Mouse (Mus musculus) liver, embryonic 16.5 days (tissue): Measurements from ENCODE around the gene Opcml. TPM values are rescaled to one million over a fixed set of nuclear protein-coding genes. Genes with fewer than 3 reads are reported as not detected.

Experiments
- ATAC-seq: fragments of 200-750 bp; cut with Nextera tagmentation; 2 replicates; pipeline ENCODE4 v1.8.0; 2017; ENCODE audit warnings: low read depth, mild to moderate bottlenecking, moderate number of reproducible peaks, moderate library complexity
- H3K27ac ChIP-seq: fragments of 300-500 bp; sonication (generic); 2 replicates; pipeline ENCODE4 v1.5.1; 2014; ENCODE audit warnings: mild to moderate bottlenecking, low read length
- H3K27me3 ChIP-seq: fragments of 300-500 bp; sonication (generic); 2 replicates; pipeline ENCODE4 v1.6.1; 2014; ENCODE audit warnings: low read depth, low read length, mixed read lengths; ENCODE audit not compliant: control insufficient read depth, insufficient read depth
- H3K36me3 ChIP-seq: fragments of 300-500 bp; sonication (generic); 2 replicates; pipeline ENCODE4 v1.6.1; 2014; ENCODE audit warnings: mild to moderate bottlenecking; ENCODE audit not compliant: control insufficient read depth, insufficient read depth
- H3K4me1 ChIP-seq: fragments of 300-500 bp; sonication (generic); 2 replicates; pipeline ENCODE4 v1.6.1; 2014; ENCODE audit warnings: low read depth, low read length, mixed read lengths; ENCODE audit not compliant: control insufficient read depth
- H3K4me2 ChIP-seq: fragments of 300-500 bp; sonication (generic); 2 replicates; pipeline ENCODE4 v1.6.1; 2014; ENCODE audit warnings: low read depth, low read length, mixed read lengths
- H3K4me3 ChIP-seq: fragments of 300-500 bp; sonication (generic); 2 replicates; pipeline ENCODE4 v1.5.1; 2014; ENCODE audit warnings: low read depth, mild to moderate bottlenecking, low read length
- H3K9ac ChIP-seq: fragments of 300-500 bp; sonication (generic); 2 replicates; pipeline ENCODE4 v1.6.1; 2014; ENCODE audit warnings: low read depth, low read length
- H3K9me3 ChIP-seq: fragments of 300-500 bp; sonication (generic); replicated peaks from 2 replicates; pipeline ENCODE4 v1.6.1; 2016; ENCODE audit warnings: low read length; ENCODE audit not compliant: control insufficient read depth
- WGBS: fragments of 180-500 bp; shearing (Covaris S2); extraction: QIAGEN DNeasy Blood & Tissue Kit; methylation state at CpG from one replicate; pipeline ENCODE4 v1.1.7; 2014; ENCODE audit not compliant: insufficient replicate concordance; 5-methylcytosine and 5-hydroxymethylcytosine counted together
- polyA plus RNA-seq: library from polyadenylated mRNA; unstranded; fragments of >200 nt; fragmentation: Nextera tagmentation; extraction: Ambion mirVana; gene quantifications from 2 replicates; pipeline ENCODE4 v1.2.1, GENCODE M21; 2015

Gene Opcml
- polyA plus RNA-seq, 1 experiment from 2014 or later, result 0.26 TPM

- H3K27me3 ChIP-seq, result no peaks in the 10 kb centered on the region
These were observed 23.6 kb downstream of the Opcml start for GRCm38 (mm10) chr9:27814161-27814560.

GRCm38 (mm10) chr9:27821197-27821596 is 30.6 kb downstream of the Opcml start:
- Histone ChIP-seq H3K4me1 (no peaks in the 10 kb centered on the region), H3K4me3 (no peak overlapping the region), H3K4me2 (no peak overlapping the region), H3K36me3 (no peaks in the 10 kb centered on the region), H3K9me3 (no peaks in the 10 kb centered on the region), H3K27me3 (no peaks in the 10 kb centered on the region), H3K27ac (no peak overlapping the region), H3K9ac (no peak overlapping the region)
- WGBS, result 31% methylated on average over 1 of the region's 1 CpGs
- ATAC-seq, result no peak

More at GRCm38 (mm10) chr9:27814161-27814560, 23.6 kb downstream of the Opcml start:
- ATAC-seq, result no peak
- Histone ChIP-seq H3K27ac (no peak overlapping the region), H3K4me1 (no peaks in the 10 kb centered on the region), H3K9ac (no peak overlapping the region), H3K36me3 (no peaks in the 10 kb centered on the region), H3K4me3 (no peak overlapping the region), H3K9me3 (no peaks in the 10 kb centered on the region), H3K4me2 (no peak overlapping the region)
- 16% methylated on average over 2 of the region's 2 CpGs for WGBS

- Histone ChIP-seq H3K4me1 (no peaks in the 10 kb centered on the region), H3K9me3 (no peaks in the 10 kb centered on the region), H3K27me3 (no peaks in the 10 kb centered on the region), H3K36me3 (no peaks in the 10 kb centered on the region), H3K27ac (no peak overlapping the region), H3K4me3 (no peak overlapping the region), H3K4me2 (no peak overlapping the region), H3K9ac (no peak overlapping the region)
- ATAC-seq, result no peak
- 68% methylated on average over 6 of the region's 6 CpGs for WGBS
These were observed 32.1 kb downstream of the Opcml start for GRCm38 (mm10) chr9:27822681-27823080.

DNA sequence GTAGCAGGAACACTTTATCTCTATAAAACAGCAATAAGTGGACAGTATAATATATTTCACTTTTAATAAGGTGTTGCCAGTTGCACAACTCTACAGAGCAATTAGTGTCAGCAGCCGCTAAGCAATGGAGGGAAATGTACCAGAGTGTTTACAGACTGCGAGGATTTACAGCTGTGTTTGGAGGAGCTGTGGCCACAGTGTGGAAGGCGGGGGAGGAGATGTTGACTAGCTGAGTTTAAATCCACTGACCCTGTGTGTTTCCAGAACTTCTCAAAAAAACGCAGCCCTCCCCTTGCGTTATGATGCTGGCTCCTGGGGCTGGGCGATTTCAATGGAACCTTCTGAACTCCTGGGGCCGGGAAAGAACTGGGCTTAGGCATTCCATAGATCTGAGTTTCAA is 33.8 kb downstream of the Opcml start:
- Histone ChIP-seq H3K4me1 (no peaks in the 10 kb centered on the region), H3K4me3 (no peak overlapping the region), H3K27me3 (no peaks in the 10 kb centered on the region), H3K9ac (no peak overlapping the region), H3K9me3 (no peaks in the 10 kb centered on the region), H3K27ac (no peak overlapping the region), H3K4me2 (no peak overlapping the region), H3K36me3 (no peaks in the 10 kb centered on the region)
- ATAC-seq, result no peak
- 45% methylated on average over 7 of the region's 7 CpGs for WGBS

DNA sequence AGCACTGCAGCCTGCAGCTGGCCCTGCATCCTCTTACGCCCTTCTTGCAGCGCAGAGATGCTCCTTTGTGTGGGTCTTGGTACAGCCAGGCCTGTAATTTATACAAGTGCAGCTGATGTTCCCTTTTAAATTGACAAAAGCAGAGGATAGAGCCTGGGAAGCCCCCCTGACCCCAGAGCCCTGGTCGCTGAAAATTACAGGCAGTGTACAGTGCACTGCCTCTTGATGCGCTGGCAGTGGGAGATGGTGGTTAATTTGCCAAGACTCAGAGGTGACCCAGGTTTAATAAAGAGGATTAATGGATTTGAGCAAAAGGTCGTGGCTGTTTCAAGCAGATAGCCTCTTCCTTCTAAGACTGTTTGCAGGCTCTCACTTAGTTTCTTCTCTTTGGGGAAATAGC is 39.9 kb downstream of the Opcml start:
- Histone ChIP-seq H3K27me3 (no peaks in the 10 kb centered on the region), H3K4me2 (no peak overlapping the region), H3K4me1 (no peaks in the 10 kb centered on the region), H3K4me3 (no peak overlapping the region), H3K27ac (no peak overlapping the region), H3K9ac (no peak overlapping the region), H3K36me3 (no peaks in the 10 kb centered on the region), H3K9me3 (no peaks in the 10 kb centered on the region)
- WGBS, result 52% methylated on average over 5 of the region's 5 CpGs
- ATAC-seq, result no peak

- no peaks in the 10 kb centered on the region for H3K27me3 ChIP-seq
- H3K4me3 ChIP-seq, result no peak overlapping the region
- no peak for ATAC-seq
- WGBS, result 48% methylated on average over 5 of the region's 5 CpGs
- H3K36me3 ChIP-seq, result no peaks in the 10 kb centered on the region
- H3K9ac ChIP-seq, result no peak overlapping the region
- H3K4me2 ChIP-seq, result no peak overlapping the region
- H3K9me3 ChIP-seq, result no peaks in the 10 kb centered on the region
- no peaks in the 10 kb centered on the region for H3K4me1 ChIP-seq
- H3K27ac ChIP-seq, result no peak overlapping the region
These were observed 52.2 kb downstream of the Opcml start for GRCm38 (mm10) chr9:27842806-27843205.

GRCm38 (mm10) chr9:27871624-27872023 is 81.0 kb downstream of the Opcml start:
- Histone ChIP-seq H3K4me2 (no peak overlapping the region), H3K27me3 (no peaks in the 10 kb centered on the region), H3K4me3 (no peak overlapping the region), H3K9ac (no peak overlapping the region), H3K27ac (no peak overlapping the region), H3K36me3 (no peaks in the 10 kb centered on the region), H3K4me1 (no peaks in the 10 kb centered on the region), H3K9me3 (no peaks in the 10 kb centered on the region)
- no peak for ATAC-seq
- WGBS, result 51% methylated on average over 3 of the region's 3 CpGs

DNA sequence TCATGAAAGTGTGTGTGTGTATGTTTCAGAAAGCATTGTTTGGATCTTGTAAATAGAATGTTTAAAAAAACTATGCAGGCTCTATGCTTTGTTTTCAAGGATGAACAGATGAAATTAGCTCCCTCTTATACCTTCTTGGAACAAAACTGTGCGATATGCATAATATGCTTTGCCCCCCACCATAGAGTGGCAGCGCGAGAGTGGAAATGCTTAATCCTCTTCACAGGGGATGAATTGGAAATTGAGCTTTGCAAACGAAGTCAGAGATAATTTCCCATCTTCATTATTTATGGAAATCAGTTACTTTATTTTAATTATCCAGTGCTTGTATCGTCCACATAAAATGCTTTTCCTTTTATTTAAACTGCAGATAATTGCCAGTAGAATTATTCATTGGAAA is 99.1 kb downstream of the Opcml start:
- WGBS, result 60% methylated on average over 5 of the region's 5 CpGs
- no peak overlapping the region for H3K4me2 ChIP-seq
- no peaks in the 10 kb centered on the region for H3K36me3 ChIP-seq
- H3K27me3 ChIP-seq, result no peaks in the 10 kb centered on the region
- no peak overlapping the region for H3K27ac ChIP-seq
- H3K4me3 ChIP-seq, result no peak overlapping the region
- ATAC-seq, result no peak
- no peak overlapping the region for H3K9ac ChIP-seq
- H3K4me1 ChIP-seq, result no peaks in the 10 kb centered on the region
- H3K9me3 ChIP-seq, result no peaks in the 10 kb centered on the region

GRCm38 (mm10) chr9:27917250-27917649 is 126.7 kb downstream of the Opcml start:
- Histone ChIP-seq H3K27ac (no peak overlapping the region), H3K4me2 (no peak overlapping the region), H3K9ac (no peak overlapping the region), H3K9me3 (no peaks in the 10 kb centered on the region), H3K27me3 (no peaks in the 10 kb centered on the region), H3K4me1 (no peaks in the 10 kb centered on the region), H3K36me3 (no peaks in the 10 kb centered on the region), H3K4me3 (no peak overlapping the region)
- ATAC-seq, result no peak
- WGBS, result 41% methylated on average over 3 of the region's 3 CpGs

GRCm38 (mm10) chr9:27923495-27923894 is 132.9 kb downstream of the Opcml start:
- no peak overlapping the region for H3K4me3 ChIP-seq
- H3K27me3 ChIP-seq, result no peaks in the 10 kb centered on the region
- no peaks in the 10 kb centered on the region for H3K36me3 ChIP-seq
- H3K4me1 ChIP-seq, result no peaks in the 10 kb centered on the region
- 28% methylated on average over 1 of the region's 1 CpGs for WGBS
- H3K4me2 ChIP-seq, result no peak overlapping the region
- no peaks in the 10 kb centered on the region for H3K9me3 ChIP-seq
- no peak overlapping the region for H3K9ac ChIP-seq
- ATAC-seq, result no peak
- H3K27ac ChIP-seq, result no peak overlapping the region
